ENCODE assay signal across 22 mouse cellular contexts in genomic region chr11:60235351-60235750, GRCm38 (mm10). TPM values are rescaled to one million over a fixed set of nuclear protein-coding genes. Genes with fewer than 3 reads are reported as not detected.
DNase-seq lines count a peak whose midpoint lies in the region; ATAC-seq and TF ChIP-seq lines count a peak whose summit lies in the region.
"Had no signal": no experiment of that assay in that cellular context is flagged by ENCODE, and none has a peak within 500 bp of the region (broad histone marks: within the 10 kb centered on the region; RNA-seq: fewer than 3 reads in every experiment).

No protein-coding gene starts in this region.

- no peak overlapping the region for H3K4me2 ChIP-seq in intestine, postnatal 0 days (replicated peaks; ENCODE audit: low read depth)
- no peak overlapping the region for H3K4me2 ChIP-seq in intestine, embryonic 15.5 days (replicated peaks)
- H3K4me2 ChIP-seq: embryonic facial prominence, embryonic 12.5 days; embryonic facial prominence, embryonic 15.5 days; heart, embryonic 11.5 days; hindbrain, embryonic 12.5 days; hindbrain, embryonic 15.5 days had no signal

- peaks cover 17% of the 10 kb centered on the region; the same call in 1 of the 2 replicates for H3K36me3 ChIP-seq in intestine, postnatal 0 days (ENCODE audit: control insufficient read depth, insufficient read depth)
- peaks cover 4% of the 10 kb centered on the region; the same call in 1 of the 2 replicates for H3K36me3 ChIP-seq in intestine, embryonic 15.5 days

- TF ChIP-seq CTCF in intestine, postnatal 0 days (IDR thresholded peaks at IDR 0.05; ENCODE audit: low read depth) = no peak

- DNase-seq in thymus, postnatal 14 days = peak; percentile 86
- peak; percentile 78 for DNase-seq in thymus, postnatal 4 days
- no peak for DNase-seq in c-Kit-positive CD71-positive TER-119-positive erythroid progenitor cells, embryonic 14.5 days (ENCODE audit: low spot score)
- DNase-seq in kidney, adult 9 months = no peak
- DNase-seq: adrenal gland, adult 8-10 months; adrenal gland, postnatal 36 days; cerebellum, adult 11 months; cerebellum, adult 2 months; cerebellum, adult 9-11 months; cerebellum, postnatal 25 days; forebrain, postnatal 0 days; gastrocnemius, postnatal 14 days; heart, adult 11 months had no signal

- H3K27ac ChIP-seq in intestine, postnatal 0 days (ENCODE audit: low read depth, low read length) = no peak overlapping the region
- H3K27ac ChIP-seq in intestine, embryonic 15.5 days = no peak overlapping the region
- H3K27ac ChIP-seq: embryonic facial prominence, embryonic 12.5 days; embryonic facial prominence, embryonic 15.5 days; hindbrain, embryonic 12.5 days; hindbrain, embryonic 15.5 days had no signal

- WGBS in intestine, postnatal 0 days = 45% methylated on average over 5 of the region's 5 CpGs
- WGBS in intestine, embryonic 15.5 days = 72% methylated on average over 5 of the region's 5 CpGs

- ATAC-seq in intestine, postnatal 0 days = peak; percentile 32
- ATAC-seq in intestine, embryonic 15.5 days = no peak
- ATAC-seq: activated CD4-positive, CD25-positive, alpha-beta regulatory T cell, adult 4 months; forebrain, embryonic 14.5 days; forebrain, postnatal 0 days had no signal

- H3K9me3 ChIP-seq in intestine, postnatal 0 days (ENCODE audit: control insufficient read depth) = no peaks in the 10 kb centered on the region
- no peaks in the 10 kb centered on the region for H3K9me3 ChIP-seq in intestine, embryonic 15.5 days
- H3K9me3 ChIP-seq: embryonic facial prominence, embryonic 12.5 days; embryonic facial prominence, embryonic 15.5 days; hindbrain, embryonic 12.5 days; hindbrain, embryonic 15.5 days had no signal

- no peak overlapping the region for H3K4me3 ChIP-seq in intestine, postnatal 0 days (ENCODE audit: low read depth, low read length)
- no peak overlapping the region for H3K4me3 ChIP-seq in intestine, embryonic 15.5 days (replicated peaks)
- H3K4me3 ChIP-seq: embryonic facial prominence, embryonic 12.5 days; embryonic facial prominence, embryonic 15.5 days; hindbrain, embryonic 12.5 days; hindbrain, embryonic 15.5 days had no signal

- H3K9ac ChIP-seq in intestine, postnatal 0 days (ENCODE audit: low read depth, low read length) = no peak overlapping the region
- no peak overlapping the region for H3K9ac ChIP-seq in intestine, embryonic 15.5 days
- H3K9ac ChIP-seq: embryonic facial prominence, embryonic 12.5 days; embryonic facial prominence, embryonic 15.5 days; forebrain, postnatal 0 days; hindbrain, embryonic 12.5 days; hindbrain, embryonic 15.5 days had no signal

- H3K4me1 ChIP-seq in intestine, postnatal 0 days (replicated peaks; ENCODE audit: control insufficient read depth, insufficient read depth, low read length) = no peaks in the 10 kb centered on the region
- H3K4me1 ChIP-seq in intestine, embryonic 15.5 days (replicated peaks) = 0 out of 2 replicates have a peak, but pooled peaks cover 5% of the 10 kb centered on the region

- no peaks in the 10 kb centered on the region for H3K27me3 ChIP-seq in intestine, postnatal 0 days (replicated peaks; ENCODE audit: control insufficient read depth, insufficient read depth, low read length)
- H3K27me3 ChIP-seq in intestine, embryonic 15.5 days (replicated peaks) = no peaks in the 10 kb centered on the region
- H3K27me3 ChIP-seq: embryonic facial prominence, embryonic 12.5 days; embryonic facial prominence, embryonic 15.5 days; hindbrain, embryonic 12.5 days; hindbrain, embryonic 15.5 days had no signal

RNA-seq across cellular contexts. Expression of gene Srebf1, which starts 13.0 kb away (rescaled TPM):
- polyA plus RNA-seq in intestine, postnatal 0 days (2015; fragmentation: Nextera tagmentation; extraction: Ambion mirVana) = 86.9 and 88.1 TPM in 2 replicates
- 89.5 and 108 TPM in 2 replicates for polyA plus RNA-seq in intestine, embryonic 15.5 days (2015; fragmentation: Nextera tagmentation; extraction: Ambion mirVana)

Comparison
In these comparisons a context has a peak if more than half of its experiments do, and no peak if none do; other contexts are left out.
1. DNase-seq: peak in thymus, postnatal 14 days (single experiment) and thymus, postnatal 4 days (single experiment); none in c-Kit-positive CD71-positive TER-119-positive erythroid progenitor cells, embryonic 14.5 days (single experiment) and kidney, adult 9 months (single experiment).